Mouse (Mus musculus) limb, embryonic 15.5 days (tissue): ENCODE measurements around the gene Ppp6r1. TPM values are rescaled to one million over a fixed set of nuclear protein-coding genes. Genes with fewer than 3 reads are reported as not detected.

ENCODE experiments used
- ATAC-seq: fragments of 200-750 bp; cut with Nextera tagmentation; 2 replicates; pipeline ENCODE4 v1.8.0; 2017; ENCODE audit warnings: low read depth, moderate TSS enrichment; ENCODE audit not compliant: insufficient number of reproducible peaks, low FRiP score, low TSS enrichment
- H3K27ac ChIP-seq: fragments of 300-500 bp; sonication (generic); 2 replicates; pipeline ENCODE4 v1.5.1; 2015; ENCODE audit warnings: moderate library complexity, mild to moderate bottlenecking, inconsistent platforms
- H3K27me3 ChIP-seq: fragments of 300-500 bp; sonication (generic); 2 replicates; pipeline ENCODE4 v1.6.1; 2015; ENCODE audit warnings: inconsistent platforms
- H3K36me3 ChIP-seq: fragments of 300-500 bp; sonication (generic); 2 replicates; pipeline ENCODE4 v1.6.1; 2015; ENCODE audit warnings: inconsistent platforms
- H3K4me1 ChIP-seq: fragments of 300-500 bp; sonication (generic); 2 replicates; pipeline ENCODE4 v1.6.1; 2015; ENCODE audit warnings: inconsistent platforms
- H3K4me2 ChIP-seq: fragments of 300-500 bp; sonication (generic); 2 replicates; pipeline ENCODE4 v1.6.1; 2015; ENCODE audit warnings: mild to moderate bottlenecking, inconsistent platforms
- H3K4me3 ChIP-seq: fragments of 300-500 bp; sonication (generic); 2 replicates; pipeline ENCODE4 v1.5.1; 2015; ENCODE audit warnings: mild to moderate bottlenecking, inconsistent platforms
- H3K9ac ChIP-seq: fragments of 300-500 bp; sonication (generic); 2 replicates; pipeline ENCODE4 v1.6.1; 2015; ENCODE audit warnings: inconsistent platforms
- H3K9me3 ChIP-seq: fragments of 300-500 bp; sonication (generic); 2 replicates; pipeline ENCODE4 v1.6.1; 2016; ENCODE audit warnings: inconsistent platforms
- WGBS: fragments of 180-500 bp; shearing (Covaris S2); methylation state at CpG from one replicate; pipeline ENCODE4 v1.1.7; 2015; 5-methylcytosine and 5-hydroxymethylcytosine counted together
- polyA plus RNA-seq: library from polyadenylated mRNA; unstranded; fragments of >200 nt; fragmentation: Nextera tagmentation; extraction: Ambion mirVana; gene quantifications from 2 replicates; pipeline ENCODE4 v1.2.1, GENCODE M21; 2015

Gene Ppp6r1
- polyA plus RNA-seq: 6.4 and 7.0 TPM in 2 replicates

DNA sequence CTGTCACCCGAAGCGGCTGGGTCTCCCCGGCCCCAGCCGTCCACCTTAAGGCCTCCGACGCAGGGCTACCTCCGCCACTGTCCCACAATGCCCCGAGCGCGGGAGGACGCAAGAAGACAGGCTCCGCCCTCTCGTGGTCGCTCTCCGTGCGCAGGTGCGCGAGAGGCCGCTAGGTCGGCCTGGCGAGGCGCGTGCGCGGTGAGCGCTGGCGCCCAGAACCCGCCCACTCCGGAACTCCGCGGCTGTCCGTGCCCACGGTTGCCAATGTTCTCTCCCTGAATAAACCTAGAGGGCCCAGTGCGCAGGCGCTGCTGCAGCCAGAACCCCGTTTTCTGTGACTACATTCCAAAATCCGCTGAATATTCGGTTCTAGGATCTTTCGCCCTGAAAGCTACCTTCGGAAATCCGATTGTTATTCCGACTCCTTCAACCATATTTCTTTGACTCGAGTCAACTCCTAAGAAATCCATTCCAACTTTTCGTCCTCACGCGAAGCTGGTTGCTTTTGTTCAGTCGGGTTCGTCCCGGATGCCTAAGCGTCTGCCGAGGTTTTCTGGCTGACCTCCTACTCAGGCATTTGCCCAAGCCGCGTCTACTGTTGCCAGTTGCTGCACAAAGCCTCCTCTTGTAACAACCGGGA is at the start of gene Ppp6r1:
TSS of gene Ppp6r1 (minus strand) at position 108 of the 640 bp plus-strand sequence.
- H3K4me1 ChIP-seq: peaks cover 37% of the 10 kb centered on the region
- H3K4me3 ChIP-seq: peak within 1 kb of the TSS; percentile 82
- ATAC-seq: peak; percentile 97
- peak within 1 kb of the TSS; percentile 97 for H3K27ac ChIP-seq
- H3K9me3 ChIP-seq: no peaks in the 10 kb centered on the region
- peak within 1 kb of the TSS; percentile 92 for H3K9ac ChIP-seq
- 0% methylated on average over 54 of the region's 54 CpGs for WGBS
- peaks cover 9% of the 10 kb centered on the region for H3K36me3 ChIP-seq
- peak within 1 kb of the TSS; percentile 78 for H3K4me2 ChIP-seq
- H3K27me3 ChIP-seq: no peaks in the 10 kb centered on the region

DNA sequence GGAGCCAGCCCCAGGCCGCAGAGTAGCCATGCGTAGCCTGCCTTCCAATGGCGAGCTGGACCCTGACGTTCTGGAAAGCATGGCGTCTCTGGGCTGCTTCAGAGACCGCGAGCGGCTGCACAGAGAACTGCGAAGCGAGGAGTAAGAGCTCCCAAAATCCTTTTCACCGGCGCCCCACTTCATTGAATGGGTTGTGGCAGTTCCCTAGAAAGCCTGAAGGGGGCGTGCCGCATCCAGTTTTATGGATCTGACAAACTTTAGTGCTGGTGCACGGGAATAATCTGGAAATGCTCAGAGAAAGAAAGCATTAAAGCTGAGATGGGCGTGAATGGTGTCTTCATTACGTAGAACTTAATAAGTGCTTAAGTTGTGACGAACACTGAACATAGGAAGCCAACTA is 46.3 kb upstream of the Ppp6r1 start:
- no peak overlapping the region for H3K4me2 ChIP-seq
- no peak overlapping the region for H3K9ac ChIP-seq
- H3K36me3 ChIP-seq: peaks cover 75% of the 10 kb centered on the region
- no peak overlapping the region for H3K4me3 ChIP-seq
- no peaks in the 10 kb centered on the region for H3K9me3 ChIP-seq
- no peak for ATAC-seq
- H3K27me3 ChIP-seq: no peaks in the 10 kb centered on the region
- no peaks in the 10 kb centered on the region for H3K4me1 ChIP-seq
- H3K27ac ChIP-seq: no peak overlapping the region
- 47% methylated on average over 18 of the region's 18 CpGs for WGBS

GRCm38 (mm10) chr7:4703195-4703594 is 44.4 kb upstream of the Ppp6r1 start:
- Histone ChIP-seq H3K9ac (no peak overlapping the region), H3K4me3 (no peak overlapping the region), H3K4me2 (no peak overlapping the region), H3K9me3 (no peaks in the 10 kb centered on the region), H3K4me1 (no peaks in the 10 kb centered on the region), H3K27ac (no peak overlapping the region), H3K36me3 (peaks cover 76% of the 10 kb centered on the region), H3K27me3 (no peaks in the 10 kb centered on the region)
- ATAC-seq: no peak
- WGBS: 93% methylated on average over 7 of the region's 7 CpGs

DNA sequence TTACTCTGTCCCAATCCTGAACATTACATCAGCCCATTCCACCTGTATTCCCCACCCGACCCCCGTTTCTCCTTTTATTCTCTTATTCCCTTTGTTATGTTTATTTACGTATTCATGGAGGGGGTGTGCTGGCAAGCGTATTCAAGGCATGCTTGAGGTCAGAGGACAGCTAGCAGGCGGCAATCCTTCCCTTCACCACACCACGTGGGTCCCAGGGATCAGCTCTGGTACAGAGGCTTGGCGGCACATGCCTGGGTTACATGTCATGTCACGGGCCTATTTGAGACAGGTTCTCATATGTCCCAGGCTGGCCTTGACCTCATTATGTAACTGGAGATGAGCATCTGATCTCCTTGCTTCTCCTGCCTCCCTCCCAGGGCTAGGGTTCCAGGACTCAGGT is 43.5 kb upstream of the Ppp6r1 start:
- WGBS: 68% methylated on average over 8 of the region's 8 CpGs
- H3K4me1 ChIP-seq: no peaks in the 10 kb centered on the region
- no peak for ATAC-seq
- H3K9me3 ChIP-seq: no peaks in the 10 kb centered on the region
- H3K9ac ChIP-seq: no peak overlapping the region
- no peak overlapping the region for H3K4me3 ChIP-seq
- H3K4me2 ChIP-seq: no peak overlapping the region
- no peak overlapping the region for H3K27ac ChIP-seq
- H3K27me3 ChIP-seq: no peaks in the 10 kb centered on the region
- peaks cover 75% of the 10 kb centered on the region for H3K36me3 ChIP-seq

DNA sequence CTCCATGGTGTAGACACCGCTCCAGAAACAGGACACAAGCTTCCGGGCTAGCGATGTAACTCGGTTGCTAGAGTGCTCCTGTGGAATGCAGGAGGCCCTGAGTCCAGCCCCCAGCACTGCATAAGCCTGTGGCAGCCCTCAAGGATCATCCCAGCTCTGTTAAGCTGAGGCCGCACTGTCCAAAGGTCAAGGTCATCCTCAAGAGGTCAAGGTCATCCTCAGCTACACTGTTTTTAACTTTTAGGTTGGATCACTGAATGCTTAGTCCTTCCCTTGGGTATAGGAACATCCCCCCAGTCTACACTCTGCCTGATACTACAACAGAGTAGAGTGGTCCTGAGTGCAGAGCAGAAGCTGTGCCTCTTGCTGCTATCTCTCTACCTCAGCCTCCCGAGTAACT is 34.2 kb upstream of the Ppp6r1 start:
- no peak for ATAC-seq
- Histone ChIP-seq H3K4me1 (peaks cover 13% of the 10 kb centered on the region), H3K36me3 (peaks cover 46% of the 10 kb centered on the region), H3K9me3 (no peaks in the 10 kb centered on the region), H3K4me3 (no peak overlapping the region), H3K9ac (no peak overlapping the region), H3K27me3 (no peaks in the 10 kb centered on the region), H3K4me2 (no peak overlapping the region), H3K27ac (no peak overlapping the region)
- WGBS: 91% methylated on average over 6 of the region's 6 CpGs

DNA sequence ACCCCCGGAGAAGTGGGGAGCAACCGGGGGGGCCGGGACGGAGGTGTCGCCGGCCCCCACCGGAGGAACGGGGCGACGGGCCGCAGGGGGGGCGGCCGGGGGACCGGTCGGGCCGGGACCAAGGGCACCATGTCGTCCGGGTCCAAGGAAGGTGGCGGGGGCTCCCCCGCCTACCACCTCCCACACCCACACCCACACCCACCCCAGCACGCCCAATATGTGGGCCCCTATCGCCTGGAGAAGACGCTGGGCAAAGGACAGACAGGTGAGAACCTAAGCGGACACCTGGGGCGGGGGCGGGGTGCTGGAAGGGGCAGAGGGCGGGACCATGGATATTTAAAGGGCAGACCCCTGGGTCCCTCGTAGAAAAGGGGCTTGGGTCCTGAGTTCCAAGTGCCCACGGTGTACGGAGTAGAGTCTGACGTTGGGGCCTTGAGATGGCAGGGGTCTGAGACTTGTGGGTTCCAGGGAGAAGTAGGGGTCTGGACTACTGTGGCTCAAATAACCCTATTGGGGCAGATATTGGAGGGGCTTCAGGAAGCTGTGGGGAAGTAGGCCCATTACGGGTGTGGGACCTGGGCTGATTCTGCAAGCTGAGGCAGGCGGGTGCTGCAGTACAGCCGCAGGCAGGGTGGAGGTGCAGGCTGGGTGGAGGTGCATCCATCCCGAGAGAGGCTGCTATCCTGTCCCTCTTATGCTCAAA is 32.3 kb upstream of the Ppp6r1 start:
- H3K36me3 ChIP-seq: peaks cover 33% of the 10 kb centered on the region
- ATAC-seq: peak; percentile 56
- H3K9me3 ChIP-seq: no peaks in the 10 kb centered on the region
- peak overlapping the region; percentile 69 for H3K4me3 ChIP-seq
- no peaks in the 10 kb centered on the region for H3K27me3 ChIP-seq
- H3K4me1 ChIP-seq: peaks cover 13% of the 10 kb centered on the region
- peak overlapping the region; percentile 98 for H3K9ac ChIP-seq
- H3K27ac ChIP-seq: peak overlapping the region; percentile 93
- H3K4me2 ChIP-seq: peak overlapping the region; percentile 79
- 3% methylated on average over 24 of the region's 35 CpGs for WGBS

DNA sequence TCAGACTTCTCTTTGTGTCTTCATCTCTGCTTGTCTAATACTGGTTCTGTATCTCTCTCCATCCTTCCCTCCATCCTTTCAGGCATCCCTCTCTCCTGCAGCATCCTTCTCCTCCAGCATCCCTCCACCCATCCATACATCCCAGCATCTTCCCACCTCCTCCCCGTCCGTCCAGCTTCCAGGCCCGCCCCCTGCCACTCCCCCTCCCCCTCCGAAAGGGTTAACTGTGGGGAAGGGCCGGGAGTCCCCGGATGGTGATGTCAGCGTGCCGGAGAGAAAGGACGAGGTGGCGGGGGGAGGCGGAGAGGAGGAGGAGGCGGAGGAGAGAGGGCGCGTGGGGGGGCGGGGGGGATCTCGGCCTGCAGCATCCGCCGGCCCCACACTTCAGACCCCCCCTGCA is 31.6 kb upstream of the Ppp6r1 start, which contains the start of gene Brsk1:
TSS of gene Brsk1 (plus strand) at position 218 of the 400 bp plus-strand sequence.
- peak within 1 kb of the TSS; percentile 69 for H3K4me3 ChIP-seq
- peak within 1 kb of the TSS; percentile 93 for H3K27ac ChIP-seq
- H3K27me3 ChIP-seq: no peaks in the 10 kb centered on the region
- WGBS: 3% methylated on average over 7 of the region's 18 CpGs
- ATAC-seq: peak; percentile 73; the same call in 1 of the 2 replicates
- peaks cover 27% of the 10 kb centered on the region for H3K36me3 ChIP-seq
- no peaks in the 10 kb centered on the region for H3K9me3 ChIP-seq
- H3K9ac ChIP-seq: peak within 1 kb of the TSS; percentile 98
- peaks cover 13% of the 10 kb centered on the region for H3K4me1 ChIP-seq
- peak within 1 kb of the TSS; percentile 79 for H3K4me2 ChIP-seq

DNA sequence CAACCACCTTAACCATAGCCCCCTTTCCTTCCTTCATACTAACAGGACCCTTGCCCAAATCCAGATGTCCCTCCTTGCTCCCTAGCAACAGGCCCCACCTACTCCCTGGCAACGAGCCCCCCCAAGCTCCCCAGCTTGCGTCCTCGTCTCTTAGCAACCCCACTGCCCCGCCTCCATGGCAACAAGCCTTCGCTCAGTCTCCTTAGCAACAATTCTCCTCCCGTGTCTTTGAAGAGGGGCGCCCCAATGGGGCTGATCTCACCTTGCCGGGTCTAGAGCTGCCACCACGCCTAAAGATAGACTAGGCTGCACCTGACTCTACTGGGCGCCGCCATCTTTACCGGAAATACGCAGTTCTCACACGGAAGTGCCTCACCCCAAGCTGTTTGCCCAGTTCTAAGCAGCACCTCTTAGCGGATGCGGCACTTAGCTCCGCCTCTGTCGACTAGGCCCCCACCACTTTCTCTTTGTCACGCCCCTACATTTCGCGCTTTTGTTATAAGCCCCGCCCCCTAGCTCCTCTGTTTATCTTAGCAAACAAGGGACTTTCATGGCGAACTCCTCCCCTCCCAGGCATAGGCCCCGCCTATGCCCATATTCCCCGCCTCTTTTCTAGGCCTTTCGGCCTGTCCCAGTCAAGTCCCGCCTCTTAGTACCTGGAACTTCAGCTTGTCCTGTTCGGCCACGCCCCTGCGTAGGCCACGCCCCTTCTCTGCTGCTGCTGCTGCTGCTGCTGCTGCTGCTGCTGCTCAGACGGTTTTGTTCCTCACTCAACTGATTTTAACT is 26.0 kb upstream of the Ppp6r1 start, which contains the start of gene Hspbp1:
TSS of gene Hspbp1 (minus strand) at position 437 of the 786 bp plus-strand sequence.
- peak; percentile 97 for ATAC-seq
- Histone ChIP-seq H3K27me3 (no peaks in the 10 kb centered on the region), H3K9me3 (no peaks in the 10 kb centered on the region), H3K36me3 (peaks cover 13% of the 10 kb centered on the region; the same call in 1 of the 2 replicates), H3K4me2 (peak within 1 kb of the TSS; percentile 93), H3K27ac (peak within 1 kb of the TSS; percentile 68), H3K4me3 (peak within 1 kb of the TSS; percentile 82), H3K9ac (peak within 1 kb of the TSS; percentile 45), H3K4me1 (peaks cover 9% of the 10 kb centered on the region)
- WGBS: under 1% methylated on average over 32 of the region's 32 CpGs

DNA sequence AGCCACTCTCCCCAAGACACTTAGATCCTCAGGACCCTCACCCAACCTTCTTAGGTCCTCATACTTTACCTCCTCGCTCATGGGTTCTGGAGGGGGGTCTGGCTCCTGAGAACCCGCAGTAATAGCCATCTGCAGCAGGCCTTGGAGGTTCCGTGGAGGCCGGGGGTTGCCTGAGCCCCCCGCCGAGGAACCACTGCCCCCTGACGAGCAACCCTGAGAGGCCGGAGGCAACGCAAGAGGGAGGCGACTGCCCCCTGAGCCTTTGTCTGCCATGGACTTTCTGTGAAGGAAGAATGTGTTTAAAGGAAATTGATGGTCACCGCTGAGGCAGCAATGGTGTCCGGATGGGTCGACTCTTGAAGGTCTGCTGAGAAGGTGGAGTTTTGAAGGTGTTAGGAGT is 25.4 kb upstream of the Ppp6r1 start:
- no peak for ATAC-seq
- peaks cover 14% of the 10 kb centered on the region; the same call in 1 of the 2 replicates for H3K36me3 ChIP-seq
- peak overlapping the region; percentile 68; the same call in 1 of the 2 replicates for H3K27ac ChIP-seq
- no peaks in the 10 kb centered on the region for H3K27me3 ChIP-seq
- peak overlapping the region; percentile 82 for H3K4me3 ChIP-seq
- 2% methylated on average over 13 of the region's 13 CpGs for WGBS
- peak overlapping the region; percentile 93 for H3K4me2 ChIP-seq
- H3K4me1 ChIP-seq: peaks cover 9% of the 10 kb centered on the region
- H3K9ac ChIP-seq: peak overlapping the region; percentile 45
- H3K9me3 ChIP-seq: no peaks in the 10 kb centered on the region

DNA sequence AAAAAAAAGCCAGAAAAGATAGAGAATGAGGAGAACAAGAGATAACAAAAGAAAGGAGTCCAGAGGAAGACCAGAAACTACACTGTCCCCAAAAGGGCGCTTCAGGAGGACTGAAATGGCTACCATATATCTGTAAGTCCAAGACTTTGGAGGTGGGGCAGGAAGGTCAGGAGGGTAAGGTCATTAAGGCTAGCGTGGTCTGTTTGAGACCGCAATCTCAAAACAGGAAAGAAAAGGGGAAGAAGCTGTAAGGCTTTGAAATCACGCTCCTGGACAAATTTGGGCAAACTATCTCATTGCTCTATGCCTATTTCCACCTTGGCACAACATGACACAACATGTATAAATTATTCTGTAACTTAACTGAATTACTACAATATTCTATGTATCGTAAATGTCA is 24.5 kb upstream of the Ppp6r1 start:
- Histone ChIP-seq H3K4me2 (no peak overlapping the region), H3K36me3 (peaks cover 14% of the 10 kb centered on the region; the same call in 1 of the 2 replicates), H3K27me3 (no peaks in the 10 kb centered on the region), H3K9ac (no peak overlapping the region), H3K4me1 (peaks cover 9% of the 10 kb centered on the region), H3K9me3 (no peaks in the 10 kb centered on the region), H3K4me3 (no peak overlapping the region), H3K27ac (no peak overlapping the region)
- ATAC-seq: no peak
- WGBS: 80% methylated on average over 5 of the region's 5 CpGs

- H3K27ac ChIP-seq: no peak overlapping the region
- no peak for ATAC-seq
- no peak overlapping the region for H3K4me3 ChIP-seq
- no peak overlapping the region for H3K9ac ChIP-seq
- H3K27me3 ChIP-seq: no peaks in the 10 kb centered on the region
- H3K9me3 ChIP-seq: no peaks in the 10 kb centered on the region
- H3K4me1 ChIP-seq: no peaks in the 10 kb centered on the region
- no peak overlapping the region for H3K4me2 ChIP-seq
- WGBS: 70% methylated on average over 7 of the region's 7 CpGs
- H3K36me3 ChIP-seq: peaks cover 61% of the 10 kb centered on the region
Observed at GRCm38 (mm10) chr7:4675200-4675599, 16.4 kb upstream of the Ppp6r1 start.
